Mouse (Mus musculus) kidney, embryonic 14.5 days (tissue): Measurements from ENCODE around the gene Med24. TPM values are rescaled to one million over a fixed set of nuclear protein-coding genes. Genes with fewer than 3 reads are reported as not detected.
A peak's percentile ranks its signal among the peaks of the same experiment; 100 is the strongest.

ENCODE experiments used
- ATAC-seq: fragments of 200-750 bp; cut with Nextera tagmentation; 2 replicates; pipeline ENCODE4 v1.8.0; 2017; ENCODE audit warnings: moderate number of reproducible peaks, mild to moderate bottlenecking, moderate TSS enrichment, moderate library complexity; ENCODE audit not compliant: low FRiP score, low TSS enrichment
- H3K27ac ChIP-seq: fragments of 300-500 bp; sonication (generic); 2 replicates; pipeline ENCODE4 v1.5.1; 2014; ENCODE audit warnings: low read depth, mild to moderate bottlenecking, low read length, moderate library complexity, mixed read lengths
- H3K27me3 ChIP-seq: fragments of 300-500 bp; sonication (generic); 2 replicates; pipeline ENCODE4 v1.6.1; 2014; ENCODE audit warnings: mild to moderate bottlenecking, low read length; ENCODE audit not compliant: control insufficient read depth, insufficient read depth
- H3K36me3 ChIP-seq: fragments of 300-500 bp; sonication (generic); 2 replicates; pipeline ENCODE4 v1.6.1; 2014; ENCODE audit warnings: low read length, mixed read lengths; ENCODE audit not compliant: control insufficient read depth, insufficient read depth
- H3K4me1 ChIP-seq: fragments of 300-500 bp; sonication (generic); 2 replicates; pipeline ENCODE4 v1.6.1; 2014; ENCODE audit warnings: low read length, mixed read lengths; ENCODE audit not compliant: control insufficient read depth, insufficient read depth
- H3K4me2 ChIP-seq: fragments of 300-500 bp; sonication (generic); replicated peaks from 2 replicates; pipeline ENCODE4 v1.6.1; 2014; ENCODE audit warnings: low read depth, mild to moderate bottlenecking, low read length
- H3K4me3 ChIP-seq: fragments of 300-500 bp; sonication (generic); 2 replicates; pipeline ENCODE4 v1.5.1; 2014; ENCODE audit warnings: mild to moderate bottlenecking, low read length
- H3K9ac ChIP-seq: fragments of 300-500 bp; sonication (generic); 2 replicates; pipeline ENCODE4 v1.6.1; 2014; ENCODE audit warnings: low read depth, mild to moderate bottlenecking, low read length, moderate library complexity
- H3K9me3 ChIP-seq: fragments of 300-500 bp; sonication (generic); 2 replicates; pipeline ENCODE4 v1.6.1; 2016; ENCODE audit warnings: low read length; ENCODE audit not compliant: control insufficient read depth
- WGBS: fragments of 180-500 bp; shearing (Covaris S2); extraction: QIAGEN DNeasy Blood & Tissue Kit; methylation state at CpG from one replicate; pipeline ENCODE4 v1.1.7; 2014; 5-methylcytosine and 5-hydroxymethylcytosine counted together
- polyA plus RNA-seq: library from polyadenylated mRNA; unstranded; fragments of >200 nt; fragmentation: Nextera tagmentation; extraction: Ambion mirVana; gene quantifications from 2 replicates; pipeline ENCODE4 v1.2.1, GENCODE M21; 2014

Med24 gene
- polyA plus RNA-seq, 1 experiment from 2014 or later, result 59.1 TPM

DNA sequence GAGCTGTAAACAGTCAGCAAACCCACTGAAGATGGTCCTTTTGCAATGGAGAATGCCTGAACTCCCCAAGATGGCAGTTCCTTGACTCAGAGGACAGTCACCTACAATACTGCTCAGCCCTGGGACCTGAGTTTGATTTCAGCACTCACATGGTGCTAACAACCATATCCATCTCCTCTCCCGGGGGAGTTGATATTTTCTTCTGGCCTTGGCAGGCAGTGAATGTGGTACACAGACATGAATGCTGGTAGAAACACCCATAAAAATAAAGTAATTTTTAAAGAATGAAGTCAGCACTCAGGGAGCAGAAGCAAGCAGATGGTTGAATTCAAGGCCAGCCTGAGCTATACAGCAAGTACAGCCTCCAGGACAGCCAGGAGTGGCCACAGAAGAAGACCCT is 6.9 kb upstream of the Med24 start:
- Histone ChIP-seq H3K9me3 (peaks cover 3% of the 10 kb centered on the region; the same call in 1 of the 2 replicates), H3K9ac (no peak overlapping the region), H3K27me3 (no peaks in the 10 kb centered on the region), H3K4me2 (no peak overlapping the region), H3K4me3 (no peak overlapping the region), H3K27ac (no peak overlapping the region), H3K36me3 (no peaks in the 10 kb centered on the region), H3K4me1 (peaks cover 11% of the 10 kb centered on the region)
- no peak for ATAC-seq
- WGBS, result 90% methylated on average over 1 of the region's 1 CpGs

GRCm38 (mm10) chr11:98735111-98735510 is 5.9 kb upstream of the Med24 start:
- Histone ChIP-seq H3K9ac (no peak overlapping the region), H3K4me2 (no peak overlapping the region), H3K36me3 (no peaks in the 10 kb centered on the region), H3K27me3 (no peaks in the 10 kb centered on the region), H3K27ac (no peak overlapping the region), H3K9me3 (peaks cover 3% of the 10 kb centered on the region; the same call in 1 of the 2 replicates), H3K4me1 (peaks cover 4% of the 10 kb centered on the region), H3K4me3 (no peak overlapping the region)
- no peak for ATAC-seq
- WGBS, result 94% methylated on average over 4 of the region's 4 CpGs

DNA sequence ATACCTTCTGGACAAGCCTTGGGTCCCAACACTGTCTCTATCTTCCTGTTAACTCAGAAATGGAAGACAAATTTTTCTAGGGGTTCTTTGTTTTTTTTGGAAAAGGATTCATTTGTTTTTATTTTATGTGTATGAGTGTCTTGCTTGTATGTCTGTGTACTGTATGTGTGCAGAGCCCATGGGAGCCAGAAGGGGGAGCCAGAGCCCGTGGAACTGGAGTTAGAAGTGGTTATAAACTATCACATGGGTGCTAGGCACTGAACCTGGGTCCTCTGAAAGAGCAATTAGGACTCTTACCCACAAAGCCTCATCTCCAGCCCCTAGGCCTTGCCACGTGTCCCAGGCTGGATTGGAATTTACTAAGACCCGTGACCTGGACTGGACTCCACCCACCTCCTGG is 4.8 kb upstream of the Med24 start:
- no peak overlapping the region for H3K9ac ChIP-seq
- ATAC-seq, result no peak
- H3K27ac ChIP-seq, result no peak overlapping the region
- no peaks in the 10 kb centered on the region for H3K27me3 ChIP-seq
- no peaks in the 10 kb centered on the region for H3K36me3 ChIP-seq
- no peak overlapping the region for H3K4me3 ChIP-seq
- H3K9me3 ChIP-seq, result peaks cover 3% of the 10 kb centered on the region; the same call in 1 of the 2 replicates
- 78% methylated on average over 3 of the region's 3 CpGs for WGBS
- H3K4me1 ChIP-seq, result no peaks in the 10 kb centered on the region
- H3K4me2 ChIP-seq, result no peak overlapping the region

- Histone ChIP-seq H3K36me3 (peaks cover 6% of the 10 kb centered on the region; the same call in 1 of the 2 replicates), H3K4me3 (no peak overlapping the region), H3K27ac (no peak overlapping the region), H3K4me1 (peaks cover 4% of the 10 kb centered on the region; the same call in 1 of the 2 replicates), H3K4me2 (no peak overlapping the region), H3K27me3 (no peaks in the 10 kb centered on the region), H3K9me3 (peaks cover 3% of the 10 kb centered on the region; the same call in 1 of the 2 replicates), H3K9ac (no peak overlapping the region)
- no peak for ATAC-seq
- 53% methylated on average over 5 of the region's 5 CpGs for WGBS
Measured at GRCm38 (mm10) chr11:98731134-98731533, 1.9 kb upstream of the Med24 start.

DNA sequence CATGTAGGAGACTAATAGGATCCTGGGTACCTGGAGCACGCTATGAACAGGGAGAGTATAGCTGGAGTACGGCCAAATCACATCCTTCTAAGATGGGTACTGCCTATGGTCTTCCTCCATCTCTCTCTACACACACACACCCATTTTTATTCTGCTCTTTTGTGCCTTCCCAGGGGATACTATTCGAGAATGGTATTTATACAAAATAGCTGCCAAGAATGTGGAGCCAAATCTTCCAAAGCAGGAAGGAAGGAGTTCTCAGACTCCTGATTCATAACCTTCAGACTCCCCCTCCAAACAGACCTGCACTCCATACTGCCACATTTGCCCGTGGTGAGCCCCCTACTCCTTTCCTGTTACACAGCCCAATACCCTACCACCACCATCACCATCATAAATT is 1.5 kb upstream of the Med24 start:
- Histone ChIP-seq H3K27me3 (no peaks in the 10 kb centered on the region), H3K4me1 (peaks cover 4% of the 10 kb centered on the region; the same call in 1 of the 2 replicates), H3K4me3 (no peak overlapping the region), H3K9me3 (peaks cover 3% of the 10 kb centered on the region; the same call in 1 of the 2 replicates), H3K36me3 (peaks cover 10% of the 10 kb centered on the region; the same call in 1 of the 2 replicates), H3K9ac (no peak overlapping the region), H3K27ac (no peak overlapping the region), H3K4me2 (no peak overlapping the region)
- 63% methylated on average over 4 of the region's 4 CpGs for WGBS
- ATAC-seq, result no peak

DNA sequence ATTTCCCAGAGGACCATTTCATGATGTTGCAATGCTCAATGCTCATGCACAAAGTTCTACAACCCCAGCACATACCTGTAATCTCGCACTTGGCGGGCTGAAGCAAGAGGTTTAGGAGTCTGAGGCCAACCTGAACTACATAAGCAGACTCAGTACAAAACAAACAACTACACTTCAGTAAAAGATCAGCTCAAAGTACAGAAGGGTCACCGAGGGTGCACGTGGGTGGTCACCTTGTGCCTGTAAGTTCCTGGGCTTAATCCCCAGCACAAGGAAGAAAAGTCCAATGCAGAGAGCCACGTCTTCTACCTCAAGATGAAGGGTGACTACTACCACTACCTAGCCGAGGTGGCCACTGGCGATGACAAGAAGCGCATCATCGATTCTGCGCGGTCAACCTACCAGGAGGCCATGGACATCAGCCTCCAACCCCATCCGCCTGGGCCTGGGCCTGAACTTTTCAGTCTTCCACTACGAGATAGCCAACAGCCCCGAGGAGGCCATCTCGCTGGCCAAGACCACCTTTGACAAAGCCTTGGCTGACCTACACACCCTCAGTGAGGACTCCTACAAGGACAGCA is 3.2 kb downstream of the Med24 start:
- WGBS, result 95% methylated on average over 15 of the region's 15 CpGs
- no peak for ATAC-seq
- Histone ChIP-seq H3K27ac (no peak overlapping the region), H3K36me3 (peaks cover 21% of the 10 kb centered on the region), H3K4me2 (no peak overlapping the region), H3K27me3 (no peaks in the 10 kb centered on the region), H3K4me1 (peaks cover 4% of the 10 kb centered on the region; the same call in 1 of the 2 replicates), H3K9ac (no peak overlapping the region), H3K4me3 (no peak overlapping the region), H3K9me3 (no peaks in the 10 kb centered on the region)

- no peaks in the 10 kb centered on the region for H3K4me1 ChIP-seq
Measured at GRCm38 (mm10) chr11:98723098-98723497, 6.1 kb downstream of the Med24 start.

DNA sequence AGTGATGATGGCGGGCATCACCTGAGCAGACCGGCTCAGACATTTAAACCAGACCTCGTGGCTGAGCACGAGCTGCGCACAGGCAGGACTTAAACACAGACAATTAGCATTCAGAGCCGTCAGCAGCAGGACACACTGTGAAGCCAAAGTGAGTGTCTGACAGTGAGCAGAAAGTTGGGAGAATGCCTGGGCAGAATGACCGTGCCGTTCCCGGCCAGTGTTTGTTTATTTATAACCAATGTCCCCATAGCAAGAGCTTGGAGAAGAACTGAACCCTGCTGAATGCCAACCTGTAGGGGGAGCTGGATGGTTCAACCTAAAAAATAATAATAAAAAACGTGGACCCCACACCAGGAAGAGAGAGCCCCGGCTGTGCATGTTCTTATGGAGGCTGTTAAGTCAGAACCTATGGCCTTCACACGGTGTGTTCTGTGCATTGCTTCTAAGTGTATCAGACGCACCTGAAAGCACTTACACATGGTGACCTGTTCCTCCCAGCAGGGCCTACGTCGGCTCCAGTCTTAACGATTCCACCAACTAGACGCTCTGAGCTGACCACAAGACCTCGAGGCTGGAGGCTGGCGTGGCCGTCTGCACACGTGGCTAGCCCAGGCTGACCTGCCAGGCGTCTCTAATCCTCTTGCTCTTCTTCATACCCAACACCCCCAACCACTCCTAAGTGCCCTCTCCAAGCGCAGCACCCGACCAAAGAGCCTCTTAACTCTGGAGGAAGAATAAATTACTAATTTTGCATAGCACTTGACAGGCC is 7.6 kb downstream of the Med24 start:
- no peaks in the 10 kb centered on the region for H3K4me1 ChIP-seq
- no peak overlapping the region for H3K27ac ChIP-seq
- H3K4me2 ChIP-seq, result no peak overlapping the region
- no peaks in the 10 kb centered on the region for H3K9me3 ChIP-seq
- peaks cover 14% of the 10 kb centered on the region for H3K36me3 ChIP-seq
- H3K27me3 ChIP-seq, result no peaks in the 10 kb centered on the region
- 67% methylated on average over 24 of the region's 24 CpGs for WGBS
- H3K4me3 ChIP-seq, result no peak overlapping the region
- ATAC-seq, result 0 out of 2 replicates have a peak, but pooled peaks have one; percentile 8
- no peak overlapping the region for H3K9ac ChIP-seq

More at GRCm38 (mm10) chr11:98723098-98723497, 6.1 kb downstream of the Med24 start:
- Histone ChIP-seq H3K9me3 (no peaks in the 10 kb centered on the region), H3K4me3 (no peak overlapping the region), H3K9ac (no peak overlapping the region), H3K36me3 (peaks cover 21% of the 10 kb centered on the region), H3K4me2 (no peak overlapping the region), H3K27me3 (no peaks in the 10 kb centered on the region), H3K27ac (no peak overlapping the region)
- WGBS, result 74% methylated on average over 7 of the region's 7 CpGs
- no peak for ATAC-seq

DNA sequence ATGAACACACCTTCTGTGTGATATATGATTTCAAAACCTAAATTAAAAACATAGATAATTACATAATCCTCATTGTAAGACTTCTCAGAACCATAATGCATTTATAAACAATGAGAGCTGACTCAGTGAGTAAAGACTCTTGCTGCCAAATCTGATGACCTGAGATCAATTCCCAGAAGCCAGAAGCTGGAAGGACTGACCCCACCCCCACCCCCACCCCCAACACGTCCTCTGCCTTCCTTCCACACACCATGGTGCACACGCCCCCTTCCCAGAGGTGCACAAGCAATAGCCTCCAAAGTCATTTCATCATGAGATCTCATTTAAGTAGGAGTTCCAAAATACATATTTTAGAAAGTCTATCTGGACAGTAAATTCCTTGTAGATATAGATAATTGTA is 8.5 kb downstream of the Med24 start:
- 81% methylated on average over 2 of the region's 2 CpGs for WGBS
- Histone ChIP-seq H3K27ac (no peak overlapping the region), H3K4me1 (no peaks in the 10 kb centered on the region; the same call in 1 of the 2 replicates), H3K9me3 (no peaks in the 10 kb centered on the region), H3K9ac (no peak overlapping the region), H3K27me3 (no peaks in the 10 kb centered on the region), H3K36me3 (peaks cover 14% of the 10 kb centered on the region), H3K4me3 (no peak overlapping the region), H3K4me2 (no peak overlapping the region)
- ATAC-seq, result no peak
